Mouse (Mus musculus) cerebellum, adult 2 months (tissue): ENCODE measurements around the gene Cfap74.

ENCODE experiments used
- CTCF ChIP-seq: fragments of 200-500 bp; IDR thresholded peaks from 2 replicates; pipeline ENCODE4 v1.5.1; 2011; ENCODE audit warnings: low read depth, mild to moderate bottlenecking, control low read depth, low read length, moderate library complexity, borderline replicate concordance; ENCODE audit not compliant: insufficient read depth
- POLR2A ChIP-seq: fragments of 200-500 bp; IDR thresholded peaks from 2 replicates; pipeline ENCODE4 v1.6.1; 2011; ENCODE audit warnings: low read length, control low read depth, borderline replicate concordance; ENCODE audit not compliant: insufficient read depth

GRCm38 (mm10) chr4:155362443-155362842 is 46.5 kb upstream of the Cfap74 start:
- TF ChIP-seq POLR2A (no peak), CTCF (no peak)
